Mouse (Mus musculus): Measurements from ENCODE around the gene Map4k3.
"Not testable (repeated sequence)": the region's sequence is repeated elsewhere in the genome, so short reads cannot be mapped to it uniquely, and the experiment has no call there.

The Map4k3 gene

DNA sequence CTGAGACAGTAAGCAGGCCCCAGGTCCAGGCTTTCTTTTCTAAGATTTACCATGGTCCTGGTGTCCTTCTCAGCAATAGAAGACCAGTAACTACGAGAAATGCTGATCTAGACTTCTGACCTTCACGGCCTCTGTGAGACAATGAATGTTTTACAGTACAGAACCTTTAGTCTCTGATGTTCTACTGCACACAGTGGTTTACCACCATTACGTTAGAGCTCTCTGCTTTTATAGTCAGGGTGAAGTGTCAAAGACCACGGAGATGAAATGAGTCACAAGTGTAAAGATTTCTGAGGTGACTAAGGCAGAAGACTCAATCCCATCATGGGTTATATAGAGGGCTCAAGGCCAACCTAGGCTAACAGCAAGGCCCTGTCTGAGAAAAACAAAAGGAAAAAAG is 95.9 kb downstream of the Map4k3 start:
- no peak for DNase-seq (ENCODE audit: low read depth, low spot score)

DNA sequence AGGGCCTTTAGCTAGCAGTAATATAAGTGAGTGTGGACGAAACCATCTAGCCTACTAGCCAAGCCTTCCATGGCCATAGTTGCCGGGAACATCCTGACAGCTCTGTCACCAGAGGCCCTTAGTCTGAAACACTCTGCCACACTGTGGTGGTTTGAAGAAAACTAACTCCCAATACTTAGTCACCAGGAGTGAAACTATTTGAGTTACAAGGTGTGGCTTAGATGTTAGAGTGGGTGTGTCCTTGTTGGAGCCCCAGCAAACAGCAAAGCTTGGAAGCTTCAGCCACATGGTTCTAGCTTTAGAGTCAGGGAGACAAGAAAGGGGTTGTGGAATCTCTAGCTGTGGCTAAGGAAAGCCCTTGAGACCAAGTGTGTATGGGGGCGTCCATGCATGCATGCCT is 97.3 kb downstream of the Map4k3 start:
- no peak for DNase-seq (ENCODE audit: low read depth, low spot score)

GRCm38 (mm10) chr17:80624979-80625378 is 103.3 kb downstream of the Map4k3 start:
- DNase-seq (ENCODE audit: low read depth, low spot score): no peak

DNA sequence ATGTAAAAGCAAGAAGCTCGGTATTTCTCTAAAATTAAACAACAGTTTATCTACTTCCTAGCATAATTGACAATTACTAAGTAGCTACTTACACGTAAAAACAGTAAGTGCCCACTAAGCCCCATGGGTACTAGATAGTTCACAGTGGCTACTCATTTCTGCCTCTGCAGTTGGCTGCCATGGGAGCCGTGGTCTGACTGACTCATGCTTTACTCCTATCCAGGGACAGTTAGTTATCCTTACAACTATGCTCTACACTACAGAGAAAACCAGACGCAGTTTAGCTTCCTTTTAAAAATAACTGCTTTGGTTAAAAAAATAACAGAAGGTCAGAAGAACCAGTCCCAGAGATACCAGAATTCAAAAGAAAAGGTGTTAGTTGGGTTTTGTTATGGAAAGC is 106.6 kb downstream of the Map4k3 start:
- no peak for DNase-seq (ENCODE audit: low read depth, low spot score)

- DNase-seq (ENCODE audit: low read depth, low spot score): peak; percentile 14
Measured at GRCm38 (mm10) chr17:80620786-80621423, 107.4 kb downstream of the Map4k3 start.

- DNase-seq (ENCODE audit: low read depth, low spot score): no peak
Measured at GRCm38 (mm10) chr17:80619556-80619955, 108.7 kb downstream of the Map4k3 start.

DNA sequence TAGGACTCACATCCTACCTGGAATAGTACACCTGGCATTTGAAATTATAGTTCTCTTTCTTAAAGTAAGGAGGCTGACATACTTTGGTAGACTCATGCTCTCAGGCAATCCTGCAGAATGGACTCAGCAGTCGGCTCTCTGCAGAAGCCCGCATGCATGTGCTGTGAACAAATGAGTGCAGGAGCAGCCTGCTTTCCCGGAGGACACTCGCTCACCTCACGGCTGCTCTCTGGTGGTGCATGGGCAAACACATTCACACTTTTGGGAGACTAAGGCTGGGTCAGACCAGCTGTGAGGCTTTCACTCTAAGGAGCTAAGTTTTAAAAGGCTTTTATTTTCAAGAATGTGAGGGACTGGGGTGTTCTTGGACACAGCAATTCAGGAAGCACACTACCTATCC is 109.4 kb downstream of the Map4k3 start:
- no peak for DNase-seq (ENCODE audit: low read depth, low spot score)

GRCm38 (mm10) chr17:80603806-80604205 is 124.5 kb downstream of the Map4k3 start:
- DNase-seq (ENCODE audit: low read depth, low spot score): no peak

GRCm38 (mm10) chr17:80603079-80603625 is 125.1 kb downstream of the Map4k3 start:
- DNase-seq (ENCODE audit: low read depth, low spot score): no peak

DNA sequence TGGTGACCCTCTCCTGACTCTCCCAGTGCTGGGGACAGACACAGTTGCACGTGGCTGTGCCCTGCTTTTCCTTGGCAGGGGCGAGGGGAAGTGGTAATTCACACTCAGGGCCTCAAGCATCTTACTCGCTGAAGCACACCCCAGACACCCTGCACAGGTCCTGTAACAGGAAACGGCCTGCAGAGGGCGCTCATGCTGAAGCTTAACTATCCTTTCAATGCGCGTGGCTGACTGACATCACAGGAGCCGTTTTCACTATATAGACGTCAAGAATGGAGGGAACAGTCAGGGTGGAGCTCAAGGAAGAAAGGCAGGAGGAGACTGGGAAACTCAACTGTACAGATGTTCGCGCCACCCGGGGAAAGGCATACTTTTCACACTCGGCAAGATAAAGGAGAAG is 126.9 kb downstream of the Map4k3 start:
- peak; percentile 23 for DNase-seq (ENCODE audit: low read depth, low spot score)

DNA sequence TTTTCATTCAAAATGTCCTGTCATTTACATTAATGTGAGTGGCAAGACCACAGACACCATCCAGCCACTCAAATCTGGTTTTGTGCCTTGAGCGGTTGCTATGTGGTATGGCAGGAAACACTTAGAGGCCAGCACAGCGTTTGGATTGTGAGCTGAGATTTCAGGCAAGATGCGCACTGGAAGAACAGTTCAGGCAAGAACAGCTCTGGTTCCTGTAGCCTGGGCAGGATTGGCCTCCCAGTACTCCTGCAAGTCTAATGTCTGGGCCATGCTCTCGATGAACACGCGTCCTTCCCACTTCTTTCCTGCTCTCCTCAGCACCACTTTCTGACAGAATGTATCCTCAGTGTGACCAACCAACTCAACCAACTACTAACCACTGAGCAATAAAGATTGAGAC is 145.2 kb downstream of the Map4k3 start:
- no peak for DNase-seq (ENCODE audit: low read depth, low spot score)

- DNase-seq (ENCODE audit: low read depth, low spot score): no peak
Measured at GRCm38 (mm10) chr17:80579901-80580300, 148.4 kb downstream of the Map4k3 start.

GRCm38 (mm10) chr17:80579089-80579488 is 149.2 kb downstream of the Map4k3 start:
- DNase-seq (ENCODE audit: low read depth, low spot score): no peak

DNA sequence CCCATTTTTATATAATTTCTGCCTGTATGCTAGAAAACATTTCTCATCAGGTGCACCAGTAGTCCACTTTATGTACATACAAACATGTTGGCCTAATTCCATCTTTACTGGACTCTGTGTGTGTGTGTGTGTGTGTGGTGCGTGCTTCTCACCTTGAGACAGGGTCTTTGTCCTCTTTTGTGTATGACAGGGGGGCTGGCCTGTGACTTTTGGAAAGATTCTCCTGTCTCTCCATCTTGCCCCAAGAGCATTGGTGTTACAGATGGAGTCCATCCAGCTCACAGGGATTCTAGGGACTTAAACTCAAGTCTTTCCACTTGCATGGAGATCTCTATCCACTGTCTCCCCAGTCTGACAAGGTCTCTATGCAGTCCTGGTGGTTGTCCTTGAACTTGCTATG is 150.2 kb downstream of the Map4k3 start:
- DNase-seq (ENCODE audit: low read depth, low spot score): no peak

- DNase-seq (ENCODE audit: low read depth, low spot score): no peak
Measured at GRCm38 (mm10) chr17:80577639-80578038, 150.6 kb downstream of the Map4k3 start, which contains the start of gene Cdkl4. Gene Cdkl4, minus strand, starts transcription at chr17:80577813.

GRCm38 (mm10) chr17:80577214-80577613 is 151.1 kb downstream of the Map4k3 start:
- peak; percentile 29 for DNase-seq (ENCODE audit: low read depth, low spot score)

GRCm38 (mm10) chr17:80575008-80575407 is 153.3 kb downstream of the Map4k3 start:
- DNase-seq (ENCODE audit: low read depth, low spot score): no peak

- DNase-seq (ENCODE audit: low read depth, low spot score): no peak
Measured at GRCm38 (mm10) chr17:80574471-80574965, 153.8 kb downstream of the Map4k3 start.

DNA sequence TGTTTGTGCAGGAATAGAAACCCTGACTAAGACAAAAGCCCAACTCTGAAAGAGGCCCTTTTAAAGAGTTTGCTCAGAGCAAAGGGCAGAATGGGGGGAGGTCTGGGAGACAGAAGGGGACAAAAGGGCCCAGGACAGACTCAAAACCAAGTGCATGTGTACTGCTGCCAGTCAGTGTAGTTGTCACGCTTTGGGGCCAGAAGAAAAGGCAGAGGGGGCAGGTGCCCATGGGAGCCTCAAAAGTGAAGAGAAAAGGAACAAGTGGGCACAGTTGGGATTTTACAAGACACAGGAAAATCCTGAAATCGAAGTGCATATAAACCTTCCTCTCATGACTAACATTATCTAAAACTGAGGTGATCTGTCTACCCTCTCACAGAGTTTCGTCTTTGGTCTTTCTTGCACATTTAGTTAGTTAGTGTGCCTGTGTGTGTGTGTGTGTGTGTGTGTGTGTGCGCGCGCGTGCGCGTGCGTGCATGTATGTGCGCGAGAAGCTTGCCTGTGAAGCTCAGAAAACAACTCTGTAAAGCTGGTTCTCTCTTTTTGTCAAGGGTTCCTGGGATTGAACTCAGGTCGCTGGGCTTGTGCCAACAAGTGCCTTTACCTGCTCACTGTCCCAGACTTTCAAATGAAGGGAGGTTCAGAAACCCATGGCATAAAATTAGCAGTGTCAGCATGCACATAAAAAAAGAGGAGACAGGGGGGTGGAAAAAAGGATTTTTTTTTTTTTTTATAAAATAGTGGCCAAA is 155.9 kb downstream of the Map4k3 start:
- no peak for DNase-seq (ENCODE audit: low read depth, low spot score)

- DNase-seq (ENCODE audit: low read depth, low spot score): no peak
Measured at GRCm38 (mm10) chr17:80571460-80571859, 156.8 kb downstream of the Map4k3 start.

GRCm38 (mm10) chr17:80569718-80570117 is 158.6 kb downstream of the Map4k3 start:
- not testable (repeated sequence) for DNase-seq (ENCODE audit: low read depth, low spot score)

DNA sequence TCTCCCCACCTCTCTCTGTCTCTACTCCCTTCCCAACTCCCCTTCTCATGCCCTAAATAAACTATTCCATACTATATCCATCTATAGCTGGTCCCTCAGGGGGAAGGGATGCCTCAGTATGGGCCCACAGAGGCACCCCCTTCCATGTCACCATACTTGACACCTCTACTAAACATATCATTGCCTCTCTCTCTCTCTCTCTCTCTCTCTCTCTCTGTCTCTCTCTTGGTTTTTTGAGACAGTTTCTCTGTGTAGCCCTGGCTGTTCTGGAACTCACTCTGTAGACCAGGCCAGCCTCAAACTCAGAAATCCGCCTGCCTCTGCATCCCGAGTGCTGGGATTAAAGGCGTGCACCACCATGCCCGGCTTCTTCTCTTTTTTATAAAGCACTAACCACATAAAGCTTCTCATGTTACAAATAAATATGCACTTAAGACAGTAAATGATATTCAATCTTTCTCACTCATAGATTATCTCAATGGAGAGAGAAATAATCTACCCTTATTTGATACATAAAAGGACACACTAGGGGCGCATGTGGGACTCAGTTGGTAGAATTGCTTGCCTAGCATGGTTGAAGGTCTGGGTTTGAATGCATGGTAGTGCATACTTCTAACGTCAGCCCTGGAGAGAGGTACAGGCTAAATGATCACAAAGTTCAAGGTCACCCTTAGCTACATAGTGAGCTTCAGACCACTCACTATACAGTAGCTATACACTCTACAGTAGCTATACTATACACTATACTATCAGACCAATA is 159.3 kb downstream of the Map4k3 start:
- no peak for DNase-seq (ENCODE audit: low read depth, low spot score)
